Mouse (Mus musculus) G1E (cell line): ENCODE data around the gene Tbxas1. TPM values are rescaled to one million over a fixed set of nuclear protein-coding genes. Genes with fewer than 3 reads are reported as not detected.

Source experiments
- ATAC-seq: 2 replicates; pipeline ENCODE4 v1.8.0; 2016; ENCODE audit warnings: mild to moderate bottlenecking; ENCODE audit not compliant: insufficient number of reproducible peaks, poor library complexity, low FRiP score, severe bottlenecking; ENCODE audit errors: extremely low read depth
- DNase-seq: peaks from one replicate; pipeline ENCODE4 v3.0.0; 2012; ENCODE audit warnings: low spot score
- H3K27me3 ChIP-seq: 2 replicates; pipeline ENCODE4 v1.6.1; 2012; ENCODE audit warnings: mild to moderate bottlenecking, low read length, inconsistent platforms; ENCODE audit not compliant: insufficient read depth
- H3K36me3 ChIP-seq: replicated peaks from 2 replicates; pipeline ENCODE3; 2012; ENCODE audit warnings: mild to moderate bottlenecking, inconsistent platforms
- H3K4me1 ChIP-seq: 2 replicates; pipeline ENCODE4 v1.6.1; 2012; ENCODE audit warnings: low read depth, low read length, inconsistent platforms, mixed read lengths; ENCODE audit not compliant: insufficient read depth
- H3K4me3 ChIP-seq: 2 replicates; pipeline ENCODE4 v1.5.1; 2012; ENCODE audit warnings: low read depth, mild to moderate bottlenecking, inconsistent platforms, low read length, moderate library complexity, mixed read lengths
- H3K9me3 ChIP-seq: replicated peaks from 2 replicates; pipeline ENCODE4 v1.6.1; 2012; ENCODE audit warnings: inconsistent platforms
- CTCF ChIP-seq: IDR thresholded peaks from 2 replicates; pipeline ENCODE4 v1.5.1; 2012; ENCODE audit warnings: low read depth, low read length, inconsistent platforms, mixed read lengths
- GATA1 ChIP-seq: IDR thresholded peaks from 2 replicates; pipeline ENCODE4 v1.6.1; 2012; ENCODE audit warnings: borderline replicate concordance, low read length, inconsistent platforms, mixed read lengths
- GATA2 ChIP-seq: IDR thresholded peaks from 2 replicates; pipeline ENCODE4 v1.6.1; 2012; ENCODE audit warnings: low read depth, low read length, inconsistent platforms, borderline replicate concordance
- POLR2AphosphoS5 ChIP-seq: IDR thresholded peaks from 2 replicates; pipeline ENCODE4 v1.6.1; 2012; ENCODE audit warnings: low read depth, low read length, inconsistent platforms; ENCODE audit not compliant: insufficient replicate concordance
- TAL1 ChIP-seq: conservative IDR thresholded peaks from 2 replicates; pipeline ENCODE4 v1.6.1; 2012; ENCODE audit warnings: low read depth, low read length, inconsistent platforms, mixed read lengths
- polyA plus RNA-seq: library from polyadenylated mRNA; stranded (reverse); fragments of >175 nt; gene quantifications from 2 replicates; pipeline ENCODE4 v1.2.3, GENCODE M21; 2012
- total RNA-seq, 2 experiments: library from RNA; stranded (forward) in 1 of 2; stranded (reverse) in 1 of 2; fragments of 200-1000 nt in 1 of 2; fragments of >200 nt in 1 of 2; fragmentation: Nextera tagmentation in 1 of 2; gene quantifications; 2 replicates each; pipeline ENCODE4 v1.2.3; 2014 to 2017

Tbxas1 gene
- total and polyA plus RNA-seq, 3 experiments = 1.2 to 13.2 (median 3.2) TPM

DNA sequence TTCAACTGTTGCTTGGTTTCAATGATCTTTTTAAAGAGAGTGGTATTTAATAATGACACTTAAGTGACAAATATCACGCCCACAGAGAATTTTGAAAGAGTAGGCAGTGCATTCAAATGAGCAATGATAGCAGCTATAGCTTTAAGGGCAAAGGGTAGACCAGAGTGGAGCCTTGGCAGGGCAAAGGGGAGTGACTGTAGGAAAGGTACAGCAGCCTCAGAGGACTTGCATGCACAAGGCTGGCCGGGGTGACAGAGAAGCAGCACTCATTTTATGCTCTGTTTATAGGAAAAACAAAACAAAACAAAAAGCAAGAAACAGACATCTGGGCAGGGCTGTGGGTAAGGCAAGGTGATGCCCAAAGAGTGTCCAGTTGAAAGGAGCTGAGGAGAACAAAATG is 6.3 kb downstream of the Tbxas1 start:
- TF ChIP-seq GATA1 = no peak
- no peak for TF ChIP-seq GATA2
- Histone ChIP-seq H3K36me3 (no peaks in the 10 kb centered on the region), H3K27me3 (peaks cover 77% of the 10 kb centered on the region), H3K4me3 (no peak overlapping the region), H3K9me3 (no peaks in the 10 kb centered on the region), H3K4me1 (peaks cover 52% of the 10 kb centered on the region)
- no peak for DNase-seq
- ATAC-seq = no peak

DNA sequence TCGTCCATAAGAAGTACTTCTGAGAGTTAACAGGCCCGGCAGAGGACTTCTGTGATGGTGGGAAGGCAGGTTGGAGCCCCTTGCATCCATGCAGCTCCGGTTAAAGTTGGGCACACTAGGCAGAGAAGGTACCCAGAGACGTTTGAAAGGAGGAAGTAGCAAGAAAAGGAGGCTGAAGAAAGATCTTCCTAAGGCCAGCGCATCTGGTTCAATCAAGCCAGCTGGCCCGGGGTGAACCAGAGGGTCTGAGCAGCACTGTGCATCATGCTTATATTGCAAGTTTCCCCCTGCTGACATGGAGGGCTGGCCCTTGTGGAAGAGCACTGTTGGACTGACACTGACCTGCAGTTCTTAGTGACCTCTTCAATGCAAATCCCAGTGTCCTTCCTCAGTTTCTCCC is 6.8 kb downstream of the Tbxas1 start:
- H3K27me3 ChIP-seq = peaks cover 73% of the 10 kb centered on the region
- H3K9me3 ChIP-seq = no peaks in the 10 kb centered on the region
- H3K4me1 ChIP-seq = peaks cover 49% of the 10 kb centered on the region
- ATAC-seq (no peak), DNase-seq (no peak)
- no peaks in the 10 kb centered on the region for H3K36me3 ChIP-seq
- H3K4me3 ChIP-seq = no peak overlapping the region
- TF ChIP-seq GATA2 = no peak
- TF ChIP-seq TAL1 = no peak
- no peak for TF ChIP-seq CTCF
- TF ChIP-seq POLR2AphosphoS5 = no peak
- no peak for TF ChIP-seq GATA1

DNA sequence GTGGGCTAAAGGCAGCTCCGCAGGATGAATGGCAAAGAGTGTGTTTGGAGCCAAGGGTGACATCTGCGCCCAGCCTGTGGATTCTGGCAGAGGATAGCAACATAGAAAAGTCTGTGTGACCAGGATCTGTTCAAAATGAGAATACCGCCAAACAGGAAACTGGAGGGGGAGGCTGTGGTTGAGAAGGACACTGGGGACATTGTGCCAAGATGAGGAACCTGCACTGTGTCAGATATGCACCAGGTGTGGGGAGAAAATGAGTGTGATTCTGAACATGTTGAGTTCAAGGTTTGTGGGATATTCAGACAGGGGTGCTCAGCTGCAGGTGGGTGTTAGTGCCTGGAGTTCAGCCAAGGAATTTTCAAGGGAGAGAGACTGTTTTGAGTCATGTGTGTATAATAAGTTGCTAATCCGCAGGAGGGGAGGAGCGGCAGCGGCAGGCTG is 7.5 kb downstream of the Tbxas1 start:
- H3K4me1 ChIP-seq = peaks cover 52% of the 10 kb centered on the region
- no peak overlapping the region for H3K4me3 ChIP-seq
- TF ChIP-seq TAL1 (no peak), GATA2 (no peak), CTCF (no peak), POLR2AphosphoS5 (no peak), GATA1 (no peak)
- DNase-seq = no peak
- H3K27me3 ChIP-seq = peaks cover 71% of the 10 kb centered on the region
- no peaks in the 10 kb centered on the region for H3K9me3 ChIP-seq
- no peaks in the 10 kb centered on the region for H3K36me3 ChIP-seq
- ATAC-seq = no peak

DNA sequence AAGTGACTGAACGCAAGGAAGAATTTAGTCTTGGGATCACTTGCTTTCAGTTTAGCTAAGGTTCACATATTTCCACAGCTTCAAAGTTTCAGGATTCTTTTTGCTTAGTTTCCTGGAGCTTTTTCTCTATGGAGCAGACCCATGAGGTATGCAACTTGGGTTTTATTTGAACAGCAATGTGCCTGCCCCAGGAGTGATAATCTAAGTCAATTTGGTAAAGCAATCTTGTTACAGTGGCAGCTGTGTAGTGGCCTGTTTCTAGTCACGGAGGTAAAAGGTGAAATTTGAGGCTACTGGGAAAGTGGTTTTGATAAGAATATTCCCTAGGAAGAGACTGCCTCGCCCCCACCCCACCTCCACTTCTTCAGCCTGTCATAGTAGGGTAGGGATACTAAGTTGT is 9.3 kb downstream of the Tbxas1 start:
- H3K9me3 ChIP-seq = peaks cover 2% of the 10 kb centered on the region
- ATAC-seq (no peak), DNase-seq (no peak)
- no peaks in the 10 kb centered on the region for H3K36me3 ChIP-seq
- H3K27me3 ChIP-seq = peaks cover 66% of the 10 kb centered on the region
- TF ChIP-seq CTCF (no peak), POLR2AphosphoS5 (no peak), GATA2 (no peak), TAL1 (no peak), GATA1 (no peak)
- peaks cover 49% of the 10 kb centered on the region for H3K4me1 ChIP-seq
- no peak overlapping the region for H3K4me3 ChIP-seq

DNA sequence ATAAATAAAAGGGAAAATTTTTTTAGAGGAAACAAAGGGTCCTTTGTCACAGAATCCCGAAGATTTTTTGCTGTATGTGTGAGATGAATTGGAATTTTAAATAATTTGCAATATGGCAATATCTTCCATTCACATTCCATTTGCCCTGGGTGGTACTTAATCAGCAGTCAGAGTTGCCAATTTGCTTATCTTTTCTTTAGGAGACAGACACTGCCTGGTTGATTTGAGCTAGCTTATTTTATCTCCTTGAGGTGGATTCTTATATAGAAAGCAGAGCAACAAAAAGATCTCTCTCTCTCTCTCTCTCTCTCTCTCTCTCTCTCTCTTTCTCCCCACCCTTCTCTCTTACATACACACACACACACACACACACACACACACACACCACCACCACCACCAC is 9.9 kb downstream of the Tbxas1 start:
- DNase-seq = no peak
- Histone ChIP-seq H3K4me1 (peaks cover 50% of the 10 kb centered on the region), H3K4me3 (no peak overlapping the region), H3K9me3 (peaks cover 2% of the 10 kb centered on the region), H3K36me3 (no peaks in the 10 kb centered on the region), H3K27me3 (peaks cover 63% of the 10 kb centered on the region)
- no peak for ATAC-seq
- TF ChIP-seq POLR2AphosphoS5 = no peak
- TF ChIP-seq TAL1 = no peak
- no peak for TF ChIP-seq GATA1

DNA sequence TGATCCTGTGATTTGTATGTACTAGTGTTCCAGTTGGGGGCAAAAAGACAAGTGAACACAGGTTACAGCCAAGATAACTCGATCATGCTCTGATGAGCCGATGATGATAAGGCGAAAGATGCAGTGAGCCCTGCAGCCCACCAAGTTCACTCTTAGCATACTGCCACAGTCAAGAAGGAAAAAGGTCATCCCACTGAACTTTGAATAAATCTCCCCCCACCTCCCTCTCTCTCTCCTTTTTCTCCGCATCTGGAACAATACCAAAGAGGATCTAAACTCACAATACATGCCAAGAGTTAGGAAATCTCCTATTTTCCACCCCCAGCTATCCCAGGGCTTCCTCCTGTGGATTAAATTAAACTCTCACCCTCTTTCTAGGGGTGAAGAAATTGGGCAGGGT is 12.2 kb downstream of the Tbxas1 start:
- peaks cover 60% of the 10 kb centered on the region for H3K4me1 ChIP-seq
- TF ChIP-seq CTCF (no peak), POLR2AphosphoS5 (no peak), TAL1 (no peak), GATA2 (no peak), GATA1 (no peak)
- H3K36me3 ChIP-seq = no peaks in the 10 kb centered on the region

DNA sequence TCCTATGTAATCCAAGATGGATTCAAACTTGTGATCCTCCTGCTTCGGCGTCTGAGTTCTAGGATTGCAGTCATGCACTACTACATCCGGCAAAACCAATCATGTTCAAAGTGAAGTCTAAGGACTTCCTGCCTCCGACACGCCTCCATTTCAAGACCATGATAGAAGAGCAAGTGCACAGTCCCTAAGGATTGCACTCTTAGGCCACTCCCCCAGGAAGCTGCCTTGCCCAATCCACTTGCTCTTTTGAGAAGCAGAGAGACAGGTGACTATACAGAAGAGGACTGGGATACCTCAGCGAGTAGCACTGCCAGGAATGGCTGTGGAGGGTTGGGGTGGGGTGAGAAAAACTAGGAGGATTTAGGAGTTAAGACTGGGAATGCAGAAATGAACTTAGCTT is 14.0 kb downstream of the Tbxas1 start:
- no peak overlapping the region for H3K4me3 ChIP-seq
- H3K27me3 ChIP-seq = peaks cover 33% of the 10 kb centered on the region
- no peak for DNase-seq
- peaks cover 2% of the 10 kb centered on the region for H3K9me3 ChIP-seq
- no peaks in the 10 kb centered on the region for H3K36me3 ChIP-seq
- TF ChIP-seq CTCF (no peak), GATA1 (no peak), GATA2 (no peak), TAL1 (no peak), POLR2AphosphoS5 (no peak)
- no peak for ATAC-seq
- peaks cover 51% of the 10 kb centered on the region for H3K4me1 ChIP-seq

More for the DNA sequence above, 12.2 kb downstream of the Tbxas1 start:
- ATAC-seq (no peak), DNase-seq (no peak)
- peaks cover 46% of the 10 kb centered on the region for H3K27me3 ChIP-seq
- H3K4me3 ChIP-seq = no peak overlapping the region
- H3K9me3 ChIP-seq = peaks cover 2% of the 10 kb centered on the region
